Mouse (Mus musculus): Measurements from ENCODE around the gene Prima1. TPM values are rescaled to one million over a fixed set of nuclear protein-coding genes. Genes with fewer than 3 reads are reported as not detected.

The Prima1 gene
- polyA plus RNA-seq (2015; fragmentation: Nextera tagmentation; extraction: Ambion mirVana) = 0.62 and 1.2 TPM in 2 replicates

GRCm38 (mm10) chr12:103242083-103242581 lies at the start of gene Prima1:
TSS of gene Prima1 (minus strand) at chr12:103242150.
- Histone ChIP-seq H3K9ac (peak within 1 kb of the TSS; percentile 78), H3K4me3 (replicated peaks) (peak within 1 kb of the TSS; percentile 72), H3K4me1 (peaks cover 24% of the 10 kb centered on the region), H3K27ac (peak within 1 kb of the TSS; percentile 89), H3K9me3 (replicated peaks) (no peaks in the 10 kb centered on the region), H3K36me3 (no peaks in the 10 kb centered on the region), H3K4me2 (peak within 1 kb of the TSS; percentile 93), H3K27me3 (peaks cover 27% of the 10 kb centered on the region)
- under 1% methylated on average over 53 of the region's 54 CpGs for WGBS
- ATAC-seq (replicated peaks; ENCODE audit: low FRiP score) = peak; percentile 92

- no peak overlapping the region for H3K4me3 ChIP-seq (replicated peaks)
- ATAC-seq (replicated peaks; ENCODE audit: low FRiP score) = no peak
- H3K4me1 ChIP-seq = peaks cover 15% of the 10 kb centered on the region
- 75% methylated on average over 4 of the region's 4 CpGs for WGBS
- no peaks in the 10 kb centered on the region for H3K9me3 ChIP-seq (replicated peaks)
- H3K27me3 ChIP-seq = no peaks in the 10 kb centered on the region; the same call in 1 of the 2 replicates
- H3K36me3 ChIP-seq = no peaks in the 10 kb centered on the region
- H3K9ac ChIP-seq = no peak overlapping the region
- no peak overlapping the region for H3K27ac ChIP-seq
- H3K4me2 ChIP-seq = no peak overlapping the region
These were observed 45.3 kb upstream of the Prima1 start for GRCm38 (mm10) chr12:103287276-103287675.

- Histone ChIP-seq H3K9me3 (replicated peaks) (0 out of 2 replicates have a peak, but pooled peaks cover 3% of the 10 kb centered on the region), H3K4me3 (replicated peaks) (no peak overlapping the region), H3K4me1 (peaks cover 22% of the 10 kb centered on the region), H3K27ac (no peak overlapping the region), H3K4me2 (no peak overlapping the region), H3K36me3 (no peaks in the 10 kb centered on the region), H3K9ac (no peak overlapping the region), H3K27me3 (no peaks in the 10 kb centered on the region)
- no peak for ATAC-seq (replicated peaks; ENCODE audit: low FRiP score)
- WGBS = 79% methylated on average over 3 of the region's 3 CpGs
These were observed 41.5 kb upstream of the Prima1 start for GRCm38 (mm10) chr12:103283411-103283810.

GRCm38 (mm10) chr12:103282936-103283335 lies 41.0 kb upstream of the Prima1 start:
- ATAC-seq (replicated peaks; ENCODE audit: low FRiP score) = no peak
- no peak overlapping the region for H3K4me2 ChIP-seq
- WGBS = 65% methylated on average over 6 of the region's 6 CpGs

GRCm38 (mm10) chr12:103281912-103282311 lies 40.0 kb upstream of the Prima1 start:
- Histone ChIP-seq H3K27ac (no peak overlapping the region), H3K4me2 (no peak overlapping the region), H3K9me3 (replicated peaks) (0 out of 2 replicates have a peak, but pooled peaks cover 10% of the 10 kb centered on the region), H3K36me3 (no peaks in the 10 kb centered on the region), H3K27me3 (no peaks in the 10 kb centered on the region), H3K9ac (no peak overlapping the region), H3K4me3 (replicated peaks) (no peak overlapping the region), H3K4me1 (peaks cover 22% of the 10 kb centered on the region)
- ATAC-seq (replicated peaks; ENCODE audit: low FRiP score) = peak; percentile 73
- 29% methylated on average over 4 of the region's 4 CpGs for WGBS

More at GRCm38 (mm10) chr12:103282936-103283335, 41.0 kb upstream of the Prima1 start:
- H3K9me3 ChIP-seq (replicated peaks) = 0 out of 2 replicates have a peak, but pooled peaks cover 8% of the 10 kb centered on the region
- H3K4me1 ChIP-seq = peaks cover 22% of the 10 kb centered on the region
- no peak overlapping the region for H3K27ac ChIP-seq
- no peak overlapping the region for H3K4me3 ChIP-seq (replicated peaks)
- H3K27me3 ChIP-seq = no peaks in the 10 kb centered on the region
- H3K36me3 ChIP-seq = no peaks in the 10 kb centered on the region
- H3K9ac ChIP-seq = no peak overlapping the region

- no peak overlapping the region for H3K9ac ChIP-seq
- H3K27me3 ChIP-seq = no peaks in the 10 kb centered on the region
- no peak overlapping the region for H3K4me2 ChIP-seq
- peak; percentile 68 for ATAC-seq (replicated peaks; ENCODE audit: low FRiP score)
- H3K27ac ChIP-seq = no peak overlapping the region
- no peak overlapping the region for H3K4me3 ChIP-seq (replicated peaks)
- H3K36me3 ChIP-seq = no peaks in the 10 kb centered on the region
- peaks cover 22% of the 10 kb centered on the region for H3K4me1 ChIP-seq
- H3K9me3 ChIP-seq (replicated peaks) = 0 out of 2 replicates have a peak, but pooled peaks cover 10% of the 10 kb centered on the region
- 23% methylated on average over 2 of the region's 2 CpGs for WGBS
These were observed 39.5 kb upstream of the Prima1 start for GRCm38 (mm10) chr12:103281491-103281890.

- H3K27ac ChIP-seq = no peak overlapping the region
- ATAC-seq (replicated peaks; ENCODE audit: low FRiP score) = no peak
- WGBS = 55% methylated on average over 4 of the region's 4 CpGs
These were observed 34.5 kb upstream of the Prima1 start for GRCm38 (mm10) chr12:103276422-103276821.

GRCm38 (mm10) chr12:103273732-103274131 lies 31.8 kb upstream of the Prima1 start:
- Histone ChIP-seq H3K4me2 (no peak overlapping the region), H3K9ac (no peak overlapping the region), H3K4me1 (no peaks in the 10 kb centered on the region), H3K36me3 (no peaks in the 10 kb centered on the region), H3K4me3 (replicated peaks) (no peak overlapping the region), H3K27me3 (no peaks in the 10 kb centered on the region), H3K9me3 (replicated peaks) (0 out of 2 replicates have a peak, but pooled peaks cover 8% of the 10 kb centered on the region), H3K27ac (no peak overlapping the region)
- WGBS = 94% methylated on average over 2 of the region's 2 CpGs
- no peak for ATAC-seq (replicated peaks; ENCODE audit: low FRiP score)

More at GRCm38 (mm10) chr12:103276422-103276821, 34.5 kb upstream of the Prima1 start:
- Histone ChIP-seq H3K9ac (no peak overlapping the region), H3K27me3 (no peaks in the 10 kb centered on the region), H3K4me2 (no peak overlapping the region), H3K9me3 (replicated peaks) (0 out of 2 replicates have a peak, but pooled peaks cover 10% of the 10 kb centered on the region), H3K4me3 (replicated peaks) (no peak overlapping the region), H3K36me3 (no peaks in the 10 kb centered on the region), H3K4me1 (peaks cover 2% of the 10 kb centered on the region)

- Histone ChIP-seq H3K9me3 (replicated peaks) (0 out of 2 replicates have a peak, but pooled peaks cover 3% of the 10 kb centered on the region), H3K27me3 (no peaks in the 10 kb centered on the region), H3K4me3 (replicated peaks) (no peak overlapping the region), H3K27ac (no peak overlapping the region), H3K4me2 (no peak overlapping the region), H3K36me3 (no peaks in the 10 kb centered on the region), H3K4me1 (peaks cover 2% of the 10 kb centered on the region; the same call in 1 of the 2 replicates), H3K9ac (no peak overlapping the region)
- no peak for ATAC-seq (replicated peaks; ENCODE audit: low FRiP score)
- 59% methylated on average over 6 of the region's 6 CpGs for WGBS
These were observed 31.1 kb upstream of the Prima1 start for GRCm38 (mm10) chr12:103273051-103273450.

GRCm38 (mm10) chr12:103272176-103272575 lies 30.2 kb upstream of the Prima1 start:
- no peaks in the 10 kb centered on the region for H3K36me3 ChIP-seq
- no peaks in the 10 kb centered on the region for H3K27me3 ChIP-seq
- no peak overlapping the region for H3K4me3 ChIP-seq (replicated peaks)
- no peak overlapping the region for H3K9ac ChIP-seq
- H3K4me2 ChIP-seq = no peak overlapping the region
- peaks cover 3% of the 10 kb centered on the region; the same call in 1 of the 2 replicates for H3K4me1 ChIP-seq
- no peak overlapping the region for H3K27ac ChIP-seq
- 91% methylated on average over 3 of the region's 3 CpGs for WGBS
- ATAC-seq (replicated peaks; ENCODE audit: low FRiP score) = no peak
- H3K9me3 ChIP-seq (replicated peaks) = no peaks in the 10 kb centered on the region

GRCm38 (mm10) chr12:103266605-103267004 lies 24.7 kb upstream of the Prima1 start:
- H3K4me1 ChIP-seq = peaks cover 8% of the 10 kb centered on the region
- H3K27ac ChIP-seq = no peak overlapping the region
- H3K4me3 ChIP-seq (replicated peaks) = no peak overlapping the region
- no peak overlapping the region for H3K9ac ChIP-seq
- H3K27me3 ChIP-seq = no peaks in the 10 kb centered on the region
- H3K9me3 ChIP-seq (replicated peaks) = no peaks in the 10 kb centered on the region
- H3K36me3 ChIP-seq = no peaks in the 10 kb centered on the region
- H3K4me2 ChIP-seq = no peak overlapping the region
- 31% methylated on average over 3 of the region's 3 CpGs for WGBS
- ATAC-seq (replicated peaks; ENCODE audit: low FRiP score) = peak; percentile 65; the same call in 1 of the 2 replicates

GRCm38 (mm10) chr12:103262017-103262865 lies 20.3 kb upstream of the Prima1 start:
- Histone ChIP-seq H3K27me3 (no peaks in the 10 kb centered on the region), H3K9me3 (replicated peaks) (no peaks in the 10 kb centered on the region), H3K4me1 (peaks cover 5% of the 10 kb centered on the region; the same call in 1 of the 2 replicates), H3K4me2 (no peak overlapping the region), H3K27ac (no peak overlapping the region), H3K4me3 (replicated peaks) (no peak overlapping the region), H3K9ac (no peak overlapping the region), H3K36me3 (no peaks in the 10 kb centered on the region)
- WGBS = 48% methylated on average over 13 of the region's 13 CpGs
- ATAC-seq (replicated peaks; ENCODE audit: low FRiP score) = no peak

Measured in kidney, embryonic 15.5 days (tissue).